Mouse (Mus musculus) CH12.LX (cell line): Measurements from ENCODE around the gene Xrcc4. TPM values are rescaled to one million over a fixed set of nuclear protein-coding genes. Genes with fewer than 3 reads are reported as not detected.

Experiments used
- DNase-seq: peaks from one replicate; pipeline ENCODE4 v3.0.0-alpha.2; 2013; ENCODE audit errors: extremely low read depth
- H3K27ac ChIP-seq: 2 replicates; pipeline ENCODE4 v1.5.1; 2012; ENCODE audit warnings: low read depth, mild to moderate bottlenecking, control low read depth, moderate library complexity; ENCODE audit not compliant: insufficient read depth
- H3K27me3 ChIP-seq: replicated peaks from 2 replicates; pipeline ENCODE3; 2012; ENCODE audit warnings: inconsistent platforms
- H3K36me3 ChIP-seq, 2 experiments: replicated peaks in 1 of 2; 2 replicates each; pipeline versions ENCODE3 to v1.6.1; 2012; ENCODE audit warnings: inconsistent platforms in 1 of 2, low read length in 1 of 2, mild to moderate bottlenecking in 1 of 2, mixed read lengths in 1 of 2, moderate library complexity in 1 of 2; ENCODE audit not compliant: control insufficient read depth in 1 of 2, insufficient read depth in 1 of 2
- H3K4me1 ChIP-seq, 2 experiments: 2 replicates each; pipeline ENCODE4 v1.6.1; 2012; ENCODE audit warnings: inconsistent platforms in 1 of 2, moderate library complexity in 1 of 2; ENCODE audit not compliant: insufficient read depth in 2 of 2, control insufficient read depth in 1 of 2
- H3K4me2 ChIP-seq: 2 replicates; pipeline ENCODE4 v1.6.1; 2012; ENCODE audit warnings: low read depth, mild to moderate bottlenecking, control low read depth; ENCODE audit not compliant: poor library complexity, insufficient read depth, severe bottlenecking
- H3K4me3 ChIP-seq, 3 experiments: fragments of 150-350 bp in 1 of 3; sonication (generic) in 1 of 3; replicated peaks in 1 of 3; 2 replicates each; pipeline versions ENCODE3 to v1.5.1; 2011 to 2012; ENCODE audit warnings: low read depth in 2 of 3, low read length in 2 of 3, mild to moderate bottlenecking in 2 of 3, moderate library complexity in 2 of 3, control low read depth in 1 of 3, improper control_type of control experiment in 1 of 3, inconsistent platforms in 1 of 3, mixed read lengths in 1 of 3; ENCODE audit not compliant: poor library complexity in 1 of 3
- H3K79me2 ChIP-seq: replicated peaks from 2 replicates; pipeline ENCODE4 v1.6.1; 2012; ENCODE audit warnings: mild to moderate bottlenecking, moderate library complexity; ENCODE audit not compliant: control insufficient read depth, poor library complexity, insufficient read depth, severe bottlenecking; ENCODE audit errors: extremely low read depth
- H3K9ac ChIP-seq: 2 replicates; pipeline ENCODE4 v1.6.1; 2012; ENCODE audit warnings: low read depth, mild to moderate bottlenecking, control low read depth, moderate library complexity; ENCODE audit not compliant: insufficient read depth
- H3K9me3 ChIP-seq: replicated peaks from 2 replicates; pipeline ENCODE3; 2012; ENCODE audit warnings: low read length, inconsistent platforms, mixed read lengths
- BHLHE40 ChIP-seq: IDR thresholded peaks from 2 replicates; pipeline ENCODE4 v1.6.1; 2011; ENCODE audit warnings: mild to moderate bottlenecking, low read depth, low read length, improper control_type of control experiment
- CHD1 ChIP-seq: IDR thresholded peaks from 2 replicates; pipeline ENCODE4 v1.6.1; 2012; ENCODE audit warnings: low read depth, low read length, improper control_type of control experiment, inconsistent platforms
- CTCF ChIP-seq, 2 experiments: IDR thresholded peaks in 1 of 2; conservative IDR thresholded peaks in 1 of 2; 2 replicates each; pipeline ENCODE4 v1.5.1; 2011 to 2012; ENCODE audit warnings: low read depth in 2 of 2, low read length in 2 of 2, improper control_type of control experiment in 1 of 2, inconsistent platforms in 1 of 2, mild to moderate bottlenecking in 1 of 2, moderate library complexity in 1 of 2
- EP300 ChIP-seq: IDR thresholded peaks from 2 replicates; pipeline ENCODE4 v1.6.1; 2011; ENCODE audit warnings: low read length, improper control_type of control experiment
- ETS1 ChIP-seq: conservative IDR thresholded peaks from 2 replicates; pipeline ENCODE4 v1.6.1; 2012; ENCODE audit warnings: low read depth, mild to moderate bottlenecking, inconsistent platforms, low read length, improper control_type of control experiment, moderate library complexity
- GABPA ChIP-seq: IDR thresholded peaks from 2 replicates; pipeline ENCODE4 v1.6.1; 2012; ENCODE audit warnings: low read depth, low read length, improper control_type of control experiment, inconsistent platforms; ENCODE audit not compliant: insufficient replicate concordance
- HCFC1 ChIP-seq: IDR thresholded peaks from 2 replicates; pipeline ENCODE4 v1.6.1; 2012; ENCODE audit warnings: low read depth, mild to moderate bottlenecking, inconsistent platforms, low read length, improper control_type of control experiment
- MAZ ChIP-seq: IDR thresholded peaks from 2 replicates; pipeline ENCODE4 v1.6.1; 2012; ENCODE audit warnings: low read depth, mild to moderate bottlenecking, inconsistent platforms, low read length, improper control_type of control experiment, moderate library complexity
- MXI1 ChIP-seq: IDR thresholded peaks from 2 replicates; pipeline ENCODE4 v1.6.1; 2011; ENCODE audit warnings: mild to moderate bottlenecking, low read depth, low read length, improper control_type of control experiment
- MYC ChIP-seq: IDR thresholded peaks from 2 replicates; pipeline ENCODE4 v1.6.1; 2011; ENCODE audit warnings: low read depth, mild to moderate bottlenecking, improper control_type of control experiment, low read length
- NELFE ChIP-seq: IDR thresholded peaks from 2 replicates; pipeline ENCODE4 v1.6.1; 2011; ENCODE audit warnings: low read depth, low read length, improper control_type of control experiment
- PAX5 ChIP-seq: IDR thresholded peaks from 2 replicates; pipeline ENCODE4 v1.6.1; 2012; ENCODE audit warnings: low read length, inconsistent platforms, mixed read lengths
- POLR2A ChIP-seq: IDR thresholded peaks from 2 replicates; pipeline ENCODE4 v1.6.1; 2011; ENCODE audit warnings: low read depth, mild to moderate bottlenecking, improper control_type of control experiment, low read length
- POLR2AphosphoS2 ChIP-seq: IDR thresholded peaks from 2 replicates; pipeline ENCODE4 v1.6.1; 2011; ENCODE audit warnings: low read depth, low read length, improper control_type of control experiment
- SMC3 ChIP-seq: IDR thresholded peaks from 2 replicates; pipeline ENCODE4 v1.6.1; 2011; ENCODE audit warnings: low read depth, low read length, improper control_type of control experiment
- TBP ChIP-seq: conservative IDR thresholded peaks from 2 replicates; pipeline ENCODE4 v1.6.1; 2011; ENCODE audit warnings: low read depth, low read length, improper control_type of control experiment
- ZMIZ1 ChIP-seq: IDR thresholded peaks from 2 replicates; pipeline ENCODE4 v1.6.1; 2012; ENCODE audit warnings: low read depth, mild to moderate bottlenecking, inconsistent platforms, low read length, improper control_type of control experiment
- ZNF384 ChIP-seq: IDR thresholded peaks from 2 replicates; pipeline ENCODE4 v1.6.1; 2012; ENCODE audit warnings: low read depth, low read length, improper control_type of control experiment, inconsistent platforms
- dilution Hi-C: fragments of 300-500 bp; cut with MboI; formaldehyde crosslinking; loops from 2 replicates; pipeline ENCODE4 v1.14.3; 2020; ENCODE audit warnings: low sequenced_read_pairs; ENCODE audit not compliant: extremely low pct_unique_long_range_greater_than_20kb, extremely low pct_ligation_motif_present
- in situ Hi-C: fragments of 300-500 bp; cut with MboI; formaldehyde crosslinking; loops from 3 replicates; pipeline ENCODE4 v1.14.3; 2019; ENCODE audit warnings: low sequenced_read_pairs, low pct_ligation_motif_present, low pct_unique_long_range_greater_than_20kb, mixed read lengths
- polyA plus RNA-seq: library from polyadenylated mRNA; unstranded; fragments of >175 nt; gene quantifications from 2 replicates; pipeline ENCODE4 v1.2.1, GENCODE M21; 2012; ENCODE audit warnings: low read depth; ENCODE audit not compliant: insufficient read length
- total RNA-seq, 2 experiments: library from RNA; depleted of rRNA; stranded (reverse); fragments of 300-350 nt in 1 of 2; fragments of >200 nt in 1 of 2; gene quantifications; 2 replicates each; pipeline ENCODE4 v1.2.3; 2012 to 2014

Gene Xrcc4
- total and polyA plus RNA-seq, 3 experiments = 6.2 to 19.6 (median 10.0) TPM

- in situ Hi-C loops = loop anchor here (25.0 kb wide), 1 partner anchor 285 kb away; no protein-coding TSS in a partner anchor
- peaks cover 0 to 5% of the 10 kb centered on the region in 2 experiments; a peak in 1 of 4 replicates for H3K4me1 ChIP-seq
- H3K4me3 ChIP-seq = no peak overlapping the region
- TF ChIP-seq MXI1 (no peak), NELFE (no peak), ZNF384 (no peak), GABPA (no peak), CTCF (conservative IDR thresholded peaks at IDR 0.05 in 1 of 2, IDR thresholded peaks at IDR 0.05 in 1 of 2; ENCODE audit: low read depth in 2 of 2, low read length in 2 of 2) (no peak), POLR2A (no peak), POLR2AphosphoS2 (no peak), ZMIZ1 (no peak)
- TF ChIP-seq, all 38 proteins: peak for 0
- H3K4me2 ChIP-seq = no peak overlapping the region
- H3K9me3 ChIP-seq = no peaks in the 10 kb centered on the region
- dilution Hi-C loops = no loop called here
- H3K27me3 ChIP-seq = no peaks in the 10 kb centered on the region
- no peak for DNase-seq
- H3K79me2 ChIP-seq = no peaks in the 10 kb centered on the region
- no peak overlapping the region for H3K27ac ChIP-seq
- no peak overlapping the region for H3K9ac ChIP-seq
- H3K36me3 ChIP-seq = no peaks in the 10 kb centered on the region
Measured at GRCm38 (mm10) chr13:89777764-89778163, 311.6 kb downstream of the Xrcc4 start.

- no peak overlapping the region for H3K4me2 ChIP-seq
- H3K36me3 ChIP-seq = no peaks in the 10 kb centered on the region
- H3K4me1 ChIP-seq = peaks cover 0 to 5% of the 10 kb centered on the region in 2 experiments; a peak in 1 of 4 replicates
- no peaks in the 10 kb centered on the region for H3K27me3 ChIP-seq
- DNase-seq = no peak
- no peak overlapping the region for H3K9ac ChIP-seq
- no peaks in the 10 kb centered on the region for H3K9me3 ChIP-seq
- TF ChIP-seq ETS1 (no peak), SMC3 (no peak), TBP (no peak), ZNF384 (no peak), HCFC1 (no peak), MYC (no peak), PAX5 (no peak), CHD1 (no peak), POLR2A (no peak)
- dilution Hi-C loops = no loop called here
- in situ Hi-C loops = loop anchor here (25.0 kb wide), 1 partner anchor 285 kb away; no protein-coding TSS in a partner anchor
- no peak overlapping the region for H3K27ac ChIP-seq
- no peak overlapping the region for H3K4me3 ChIP-seq
- no peaks in the 10 kb centered on the region for H3K79me2 ChIP-seq
Measured at GRCm38 (mm10) chr13:89777146-89777545, 312.3 kb downstream of the Xrcc4 start.

- Histone ChIP-seq H3K27me3 (no peaks in the 10 kb centered on the region), H3K27ac (no peak overlapping the region), H3K4me1 (peaks cover 3 to 4% of the 10 kb centered on the region in 2 experiments; a peak in 2 of 4 replicates), H3K9me3 (no peaks in the 10 kb centered on the region), H3K4me3 (no peak overlapping the region), H3K9ac (no peak overlapping the region), H3K36me3 (no peaks in the 10 kb centered on the region), H3K4me2 (no peak overlapping the region), H3K79me2 (no peaks in the 10 kb centered on the region)
- dilution Hi-C loops = no loop called here
- no peak for TF ChIP-seq MAZ
- TF ChIP-seq BHLHE40 = peak; percentile 63
- TF ChIP-seq EP300 = 0 out of 2 replicates have a peak, but pooled peaks have one; percentile 19
- in situ Hi-C loops = no loop called here
- DNase-seq = no peak
Measured at GRCm38 (mm10) chr13:89766551-89766950, 322.9 kb downstream of the Xrcc4 start.
